Mouse (Mus musculus): ENCODE measurements around the gene Gars.

- TF ChIP-seq EP300 (optimal IDR thresholded peaks at IDR 0.05) (no peak), CTCF (IDR thresholded peaks at IDR 0.05; ENCODE audit: low read depth) (no peak)
Measured at GRCm38 (mm10) chr6:55108358-55108757, 70.6 kb downstream of the Gars start.
